8 mouse cellular contexts compared by ENCODE assay signal in the genomic region with DNA sequence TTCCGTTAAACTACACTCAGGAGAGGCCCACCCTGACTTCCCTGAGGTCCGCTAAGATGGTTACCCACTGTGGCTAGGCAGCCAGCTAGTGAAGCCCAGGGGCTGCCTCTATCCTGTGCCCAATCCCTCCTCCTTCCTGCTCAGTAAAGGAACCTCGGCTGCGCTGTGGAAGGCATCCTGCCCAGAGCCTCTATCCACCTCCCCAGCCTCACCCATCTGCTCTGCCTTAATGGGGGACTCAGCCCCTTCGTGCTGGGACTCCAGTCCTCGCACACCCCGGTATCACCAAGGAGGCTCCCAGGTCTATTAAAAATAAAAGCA. TPM values are rescaled to one million over a fixed set of nuclear protein-coding genes. Genes with fewer than 3 reads are reported as not detected.
DNase-seq lines count a peak whose midpoint lies in the region; ATAC-seq and TF ChIP-seq lines count a peak whose summit lies in the region.

No protein-coding gene starts in this region.

- peak overlapping the region; percentile 90 for H3K27ac ChIP-seq in left cerebral cortex, adult 2 months
- H3K27ac ChIP-seq in brown adipose tissue, adult 24 weeks (replicated peaks; ENCODE audit: low read depth, low read length): peak overlapping the region; percentile 56
- no peak overlapping the region; the same call in 1 of the 2 replicates for H3K27ac ChIP-seq in forebrain, embryonic 12.5 days
- peak overlapping the region; percentile 73 for H3K27ac ChIP-seq in liver, embryonic 13.5 days

- H3K36me3 ChIP-seq in forebrain, embryonic 12.5 days (replicated peaks): peaks cover 20% of the 10 kb centered on the region
- H3K36me3 ChIP-seq in liver, embryonic 13.5 days: peaks cover 20% of the 10 kb centered on the region; the same call in 1 of the 2 replicates

- H3K9ac ChIP-seq in forebrain, embryonic 12.5 days: peak overlapping the region; percentile 81; the same call in 1 of the 2 replicates
- peak overlapping the region; percentile 49 for H3K9ac ChIP-seq in liver, embryonic 13.5 days

- intact Hi-C loops in left cerebral cortex, adult 2 months (cut with DNase I): loop anchor here (5.0 kb wide), 4 partner anchors 39 to 94 kb away; partner anchors contain the start of genes Fam57b and Ypel3

- DNase-seq in left cerebral cortex, adult 2 months (ENCODE audit: extremely low spot score in 1 of 2, low spot score in 2 of 2): no peak
- DNase-seq in left cerebral cortex, adult 18-20 months (ENCODE audit: low spot score in 2 of 2): no peak
- DNase-seq in liver, embryonic 13.5 days: no peak
- DNase-seq in retina, postnatal 1 day: no peak
- no peak for DNase-seq in urinary bladder, postnatal 14 days (ENCODE audit: low spot score)
- DNase-seq in yolk sac, embryonic 10.5 days (ENCODE audit: low spot score): no peak

- peak; percentile 4; the same call in 1 of the 2 replicates for ATAC-seq in forebrain, embryonic 12.5 days (ENCODE audit: low FRiP score)
- ATAC-seq in liver, embryonic 13.5 days (ENCODE audit: low read depth): no peak

- peak overlapping the region; percentile 95 for H3K4me2 ChIP-seq in forebrain, embryonic 12.5 days
- H3K4me2 ChIP-seq in liver, embryonic 13.5 days: peak overlapping the region; percentile 64

- WGBS in forebrain, embryonic 12.5 days: 12% methylated on average over 7 of the region's 7 CpGs
- 6% methylated on average over 7 of the region's 7 CpGs for WGBS in liver, embryonic 13.5 days (ENCODE audit: insufficient replicate concordance)

- TF ChIP-seq CTCF in left cerebral cortex, adult 2 months (IDR thresholded peaks at IDR 0.05): no peak

- peak overlapping the region; percentile 58 for H3K4me3 ChIP-seq in left cerebral cortex, adult 2 months
- H3K4me3 ChIP-seq in brown adipose tissue, adult 24 weeks (ENCODE audit: insufficient read depth, low read depth, low read length): peak overlapping the region; percentile 46
- peak overlapping the region; percentile 62 for H3K4me3 ChIP-seq in forebrain, embryonic 12.5 days (replicated peaks)
- H3K4me3 ChIP-seq in liver, embryonic 13.5 days (replicated peaks): peak overlapping the region; percentile 50

- H3K9me3 ChIP-seq in forebrain, embryonic 12.5 days: no peaks in the 10 kb centered on the region
- H3K9me3 ChIP-seq in liver, embryonic 13.5 days (replicated peaks): no peaks in the 10 kb centered on the region

- peaks cover 3% of the 10 kb centered on the region; the same call in 1 of the 2 replicates for H3K4me1 ChIP-seq in brown adipose tissue, adult 24 weeks (ENCODE audit: control insufficient read depth, insufficient read depth, insufficient read length, low read length)
- peaks cover 39% of the 10 kb centered on the region for H3K4me1 ChIP-seq in forebrain, embryonic 12.5 days
- peaks cover 64% of the 10 kb centered on the region for H3K4me1 ChIP-seq in liver, embryonic 13.5 days (replicated peaks)

- peaks cover 36% of the 10 kb centered on the region for H3K27me3 ChIP-seq in forebrain, embryonic 12.5 days
- peaks cover 42% of the 10 kb centered on the region for H3K27me3 ChIP-seq in liver, embryonic 13.5 days

RNA-seq across cellular contexts. Expression of gene Coro1a, which starts 3.9 kb away (rescaled TPM):
- 100 to 1,000 TPM; 164 to 185 TPM for total RNA-seq in left cerebral cortex, adult 2 months (2021)
- 100 to 1,000 TPM; 161 to 166 TPM for total RNA-seq in left cerebral cortex, adult 18-20 months (2021)
- polyA plus RNA-seq in brown adipose tissue, adult 24 weeks (2012; ENCODE audit: insufficient read depth, insufficient read length, missing spikeins): 8.5 and 10.0 TPM in 2 replicates
- polyA plus RNA-seq in forebrain, embryonic 12.5 days (2016; fragmentation: Nextera tagmentation; extraction: Ambion mirVana): 49.1 and 51.0 TPM in 2 replicates
- polyA plus RNA-seq in liver, embryonic 13.5 days (2015; fragmentation: Nextera tagmentation; extraction: Ambion mirVana): 73.1 and 78.7 TPM in 2 replicates

RNA-seq across cellular contexts. Expression of gene Slx1b, which starts 8.1 kb away (rescaled TPM):
- total RNA-seq in left cerebral cortex, adult 2 months (2021): 10 to 100 TPM; 17.9 to 21.1 TPM
- total RNA-seq in left cerebral cortex, adult 18-20 months (2021): 10 to 100 TPM; 14.5 to 15.1 TPM
- polyA plus RNA-seq in brown adipose tissue, adult 24 weeks (2012; ENCODE audit: insufficient read depth, insufficient read length, missing spikeins): 4.0 and 5.8 TPM in 2 replicates
- polyA plus RNA-seq in forebrain, embryonic 12.5 days (2016; fragmentation: Nextera tagmentation; extraction: Ambion mirVana): 14.7 and 14.9 TPM in 2 replicates
- polyA plus RNA-seq in liver, embryonic 13.5 days (2015; fragmentation: Nextera tagmentation; extraction: Ambion mirVana): 3.6 and 4.2 TPM in 2 replicates

RNA-seq across cellular contexts. Expression of gene Bola2, which starts 8.5 kb away (rescaled TPM):
- total RNA-seq in left cerebral cortex, adult 2 months (2021): 100 to 1,000 TPM; 100 to 106 TPM
- 10 to 100 TPM; 90.5 to 94.8 TPM for total RNA-seq in left cerebral cortex, adult 18-20 months (2021)
- polyA plus RNA-seq in brown adipose tissue, adult 24 weeks (2012; ENCODE audit: insufficient read depth, insufficient read length, missing spikeins): 40.0 and 49.0 TPM in 2 replicates
- 146 and 157 TPM in 2 replicates for polyA plus RNA-seq in forebrain, embryonic 12.5 days (2016; fragmentation: Nextera tagmentation; extraction: Ambion mirVana)
- polyA plus RNA-seq in liver, embryonic 13.5 days (2015; fragmentation: Nextera tagmentation; extraction: Ambion mirVana): 113 and 128 TPM in 2 replicates

RNA-seq across cellular contexts. Expression of gene Sult1a1, which starts 27.5 kb away (rescaled TPM):
- total RNA-seq in left cerebral cortex, adult 2 months (2021): 10 to 100 TPM; 10.8 to 13.6 TPM
- 10 to 100 TPM in 1 of 2 experiments, 1 to 10 TPM in 1; 8.1 to 12.9 TPM for total RNA-seq in left cerebral cortex, adult 18-20 months (2021)
- polyA plus RNA-seq in brown adipose tissue, adult 24 weeks (2012; ENCODE audit: insufficient read depth, insufficient read length, missing spikeins): 40.9 and 98.4 TPM in 2 replicates
- polyA plus RNA-seq in forebrain, embryonic 12.5 days (2016; fragmentation: Nextera tagmentation; extraction: Ambion mirVana): 0.42 and 0.54 TPM in 2 replicates
- polyA plus RNA-seq in liver, embryonic 13.5 days (2015; fragmentation: Nextera tagmentation; extraction: Ambion mirVana): 1.8 and 2.0 TPM in 2 replicates

RNA-seq across cellular contexts. Expression of gene Sgf29, which starts 54.6 kb away (rescaled TPM):
- total RNA-seq in left cerebral cortex, adult 2 months (2021): 10 to 100 TPM; 30.2 to 33.5 TPM
- total RNA-seq in left cerebral cortex, adult 18-20 months (2021): 10 to 100 TPM; 30.5 to 32.9 TPM
- polyA plus RNA-seq in brown adipose tissue, adult 24 weeks (2012; ENCODE audit: insufficient read depth, insufficient read length, missing spikeins): 18.3 and 20.6 TPM in 2 replicates
- polyA plus RNA-seq in forebrain, embryonic 12.5 days (2016; fragmentation: Nextera tagmentation; extraction: Ambion mirVana): 39.4 and 51.2 TPM in 2 replicates
- polyA plus RNA-seq in liver, embryonic 13.5 days (2015; fragmentation: Nextera tagmentation; extraction: Ambion mirVana): 34.7 and 36.8 TPM in 2 replicates
